Mouse (Mus musculus): ENCODE measurements around the gene E130114P18Rik.

E130114P18Rik gene

GRCm38 (mm10) chr4:97752276-97753010 lies 25.4 kb downstream of the E130114P18Rik start:
- no peak for DNase-seq (ENCODE audit: low read depth, low spot score)

DNA sequence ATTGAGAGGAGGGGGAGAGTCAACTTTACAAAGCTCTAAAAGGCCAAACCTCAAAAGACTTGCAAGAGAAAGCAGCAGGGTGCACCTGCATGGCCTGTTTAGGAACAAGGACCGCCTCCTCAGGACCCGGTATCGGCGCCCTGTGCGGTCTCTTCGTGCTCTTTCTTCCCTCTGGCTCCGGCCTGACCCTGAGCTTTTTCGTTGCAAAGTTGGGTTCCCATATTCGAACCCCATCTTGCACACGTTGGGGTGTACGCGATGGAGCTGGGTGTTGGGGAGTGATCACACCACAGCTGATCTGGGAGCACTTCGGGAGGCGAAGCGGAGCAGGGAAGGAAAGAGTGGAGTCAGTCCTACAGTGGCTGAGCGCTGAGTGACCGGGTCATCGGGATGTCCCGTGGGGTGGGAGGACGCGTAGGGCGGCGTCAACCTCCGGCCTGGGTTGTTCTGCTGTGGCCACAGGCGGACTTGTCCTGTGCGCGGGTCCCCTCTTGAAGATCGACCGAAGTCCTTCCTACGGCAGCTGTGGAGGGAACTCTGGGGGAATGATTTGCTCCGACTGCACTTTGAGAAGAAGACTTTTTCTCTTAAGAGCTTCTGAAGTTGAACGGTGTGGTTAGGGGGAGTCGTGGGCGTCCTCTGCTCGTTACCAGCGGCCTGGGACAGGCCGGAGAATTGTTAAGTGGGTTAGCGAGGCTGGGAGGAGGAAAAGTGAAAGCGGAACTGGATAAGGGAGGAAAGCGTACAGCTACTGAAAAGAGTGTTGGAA lies 26.2 kb downstream of the E130114P18Rik start:
- DNase-seq (ENCODE audit: low read depth, low spot score) = no peak

DNA sequence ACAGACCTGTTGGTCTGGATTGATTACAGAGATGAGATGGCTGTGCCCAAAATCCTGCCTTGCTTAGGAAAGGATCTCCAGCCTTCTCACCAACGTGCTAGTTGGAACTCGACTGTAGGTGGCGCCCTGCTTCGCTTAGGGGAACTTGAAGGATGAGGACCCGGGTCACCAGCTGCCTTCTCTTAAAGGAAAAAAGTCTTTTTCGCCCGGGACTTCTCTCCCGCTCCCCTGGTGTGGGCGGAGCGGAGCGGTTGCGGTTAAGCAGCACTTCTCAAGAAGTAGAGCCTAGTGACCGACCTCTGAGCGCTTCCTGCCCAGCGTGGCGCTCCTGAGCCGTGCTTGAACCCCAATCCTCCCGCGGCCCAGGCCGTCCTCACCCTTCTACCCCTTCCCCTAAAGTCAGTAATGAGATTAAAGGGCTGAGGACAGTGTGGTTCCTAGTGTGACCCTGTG lies 26.8 kb downstream of the E130114P18Rik start:
- peak; percentile 69 for DNase-seq (ENCODE audit: low read depth, low spot score)

DNA sequence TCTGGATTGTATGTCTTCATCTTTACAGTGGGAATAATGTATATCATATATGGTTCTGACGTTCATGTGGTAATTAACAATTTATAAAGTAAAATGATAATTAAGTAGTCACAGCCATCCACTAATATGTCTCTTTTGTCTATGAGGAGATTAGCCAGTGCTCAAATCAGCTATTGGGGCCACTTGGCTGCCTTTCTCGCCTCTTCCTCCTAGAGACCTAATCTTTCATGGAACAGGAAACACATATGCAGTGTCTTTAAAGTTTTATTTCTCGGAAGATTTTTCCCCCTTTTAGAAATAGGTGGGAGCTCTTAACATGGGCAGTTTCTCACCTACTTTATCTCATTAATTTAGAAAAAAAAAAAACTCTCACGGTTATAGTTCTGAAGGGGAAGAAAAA lies 27.5 kb downstream of the E130114P18Rik start:
- no peak for DNase-seq (ENCODE audit: low read depth, low spot score)

DNA sequence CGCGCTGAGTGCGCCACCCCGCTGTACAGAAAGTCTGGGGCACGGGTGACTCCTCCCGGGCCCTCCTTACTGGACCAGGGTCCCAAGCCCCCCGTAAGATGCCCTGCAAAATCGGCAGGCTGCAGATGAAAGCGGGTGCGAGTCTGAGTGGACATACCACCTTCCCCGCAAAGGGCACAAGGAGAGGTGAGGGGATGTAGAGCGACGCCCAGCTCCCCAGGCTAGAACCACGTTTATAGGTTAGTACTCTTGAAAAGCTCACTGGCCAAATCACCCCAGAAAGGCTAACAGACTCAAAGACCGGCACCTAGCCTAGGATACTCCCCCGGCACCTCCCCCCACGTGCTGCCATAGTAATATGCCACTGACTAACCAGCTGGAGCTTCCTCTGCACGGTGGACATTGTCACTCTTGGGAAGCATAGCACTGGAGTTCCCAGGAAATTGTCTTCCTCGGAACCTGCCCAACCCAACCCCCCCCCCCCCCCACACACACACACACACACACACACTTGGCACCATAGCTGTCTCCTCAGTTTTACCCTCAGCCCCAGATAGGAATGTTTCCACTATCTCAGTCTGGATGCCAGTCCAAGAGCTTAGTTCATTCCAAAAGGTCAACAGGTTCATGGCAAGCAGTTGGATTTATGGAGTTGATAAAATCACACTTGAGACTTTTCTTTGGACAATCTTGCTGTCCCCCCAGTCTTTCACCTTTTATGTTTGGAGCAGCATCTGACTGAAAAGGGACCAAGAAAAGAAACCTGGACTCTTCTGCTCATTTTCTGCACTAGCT lies 31.6 kb downstream of the E130114P18Rik start:
- DNase-seq (ENCODE audit: low read depth, low spot score) = no peak

DNA sequence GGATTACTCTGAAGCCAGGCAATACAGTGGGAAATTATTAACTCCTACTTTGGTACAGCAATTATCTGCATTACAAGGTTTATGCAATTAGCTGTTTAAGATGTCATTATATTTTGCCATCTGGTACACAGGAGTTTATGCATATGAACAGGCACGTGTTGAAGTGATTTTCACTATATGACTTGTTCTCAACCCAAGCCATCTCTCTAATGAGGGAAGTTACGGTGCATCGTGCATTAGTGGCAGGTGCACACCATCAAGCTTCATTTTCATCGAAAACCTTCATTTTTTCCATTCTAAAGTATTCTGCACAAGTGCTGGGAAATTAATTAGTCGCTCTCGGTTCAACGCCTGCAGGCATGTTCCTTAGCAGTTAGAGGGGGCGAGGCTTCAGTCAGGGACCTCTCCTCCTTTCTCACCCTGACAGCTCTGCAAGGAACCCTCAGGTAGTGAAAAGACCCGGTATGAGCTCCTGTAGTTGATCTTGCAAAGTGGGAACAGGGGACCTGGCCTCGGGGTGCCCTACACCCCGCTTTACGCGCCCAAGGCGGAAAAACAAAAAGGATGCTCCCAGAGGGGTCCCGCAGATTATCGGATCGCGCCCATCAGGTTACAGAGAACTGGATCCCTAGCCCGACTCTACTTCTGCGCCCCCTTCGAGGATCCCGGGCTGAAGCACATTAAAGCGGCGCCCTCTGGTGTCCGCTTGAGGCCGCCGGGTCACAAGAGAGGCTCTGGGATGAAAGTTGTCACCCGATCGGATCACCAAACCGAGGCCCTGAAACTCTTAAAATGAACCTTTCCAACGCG lies 32.4 kb downstream of the E130114P18Rik start:
- DNase-seq (ENCODE audit: low read depth, low spot score) = no peak

DNA sequence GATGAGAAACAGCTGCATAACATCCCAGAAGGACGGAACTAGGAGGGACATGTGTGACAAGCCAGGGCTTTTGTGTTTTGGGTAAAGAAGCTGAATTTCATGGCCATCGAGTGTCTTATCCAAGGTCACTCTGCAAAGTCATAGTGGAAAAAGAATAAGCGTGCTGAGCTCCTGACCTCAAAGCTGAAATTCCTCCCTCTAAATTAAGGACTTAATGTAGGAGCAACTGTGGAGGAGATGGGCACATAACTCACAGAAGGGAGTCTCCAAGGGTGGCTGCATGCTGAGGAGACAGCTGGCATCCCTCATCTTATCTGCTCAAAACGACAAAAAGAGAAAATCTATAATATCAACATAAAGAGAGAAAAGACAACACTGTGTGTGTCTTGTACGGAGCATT lies 33.9 kb downstream of the E130114P18Rik start:
- DNase-seq (ENCODE audit: low read depth, low spot score) = no peak

- no peak for DNase-seq (ENCODE audit: low read depth, low spot score)
Measured at GRCm38 (mm10) chr4:97733392-97733791, 44.5 kb downstream of the E130114P18Rik start.

DNA sequence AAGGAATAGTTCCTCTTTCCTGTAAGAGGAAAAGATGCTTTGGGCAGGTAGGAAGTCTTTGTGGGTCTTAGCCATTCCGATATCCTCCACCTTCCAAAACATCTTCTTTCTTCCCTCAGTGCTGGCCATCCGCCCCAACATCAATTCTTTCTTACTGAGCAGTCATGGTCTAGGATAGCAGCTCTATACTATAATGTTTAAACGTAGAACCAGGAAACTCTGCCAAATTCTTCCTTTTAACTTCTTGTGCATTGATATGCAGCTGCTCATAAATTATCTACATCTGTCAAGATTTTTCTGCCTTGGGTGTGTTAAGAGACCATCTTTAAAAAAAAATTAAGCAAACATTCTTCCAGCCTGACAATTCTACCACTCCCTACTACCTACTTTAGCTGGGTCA lies 47.5 kb downstream of the E130114P18Rik start:
- DNase-seq (ENCODE audit: low read depth, low spot score) = no peak

- DNase-seq (ENCODE audit: low read depth, low spot score) = no peak
Measured at GRCm38 (mm10) chr4:97729999-97730398, 47.9 kb downstream of the E130114P18Rik start.

GRCm38 (mm10) chr4:97728520-97728919 lies 49.4 kb downstream of the E130114P18Rik start:
- DNase-seq (ENCODE audit: low read depth, low spot score) = no peak

- no peak for DNase-seq (ENCODE audit: low read depth, low spot score)
Measured at GRCm38 (mm10) chr4:97723374-97723773, 54.5 kb downstream of the E130114P18Rik start.

DNA sequence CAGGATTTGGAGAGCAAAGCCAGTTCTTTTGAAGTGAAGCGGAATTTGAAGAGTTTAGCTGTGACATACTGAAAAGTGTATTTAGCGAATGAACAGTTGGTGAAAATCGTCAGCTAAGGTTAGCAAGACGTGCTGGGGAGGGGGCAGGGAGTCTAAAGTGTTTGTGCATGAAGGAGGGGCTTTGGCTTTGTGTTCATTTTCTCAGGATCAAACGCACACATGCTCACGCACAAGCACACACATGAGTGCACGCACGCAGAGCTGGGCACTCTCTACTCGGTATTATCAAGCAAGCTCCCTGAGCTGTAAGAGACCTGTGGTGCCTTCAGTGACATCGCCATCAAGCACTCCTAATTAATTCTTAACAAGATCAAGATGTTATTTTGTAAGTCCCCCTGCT lies 55.2 kb downstream of the E130114P18Rik start:
- no peak for DNase-seq (ENCODE audit: low read depth, low spot score)

- DNase-seq (ENCODE audit: low read depth, low spot score) = no peak
Measured at GRCm38 (mm10) chr4:97714616-97715015, 63.3 kb downstream of the E130114P18Rik start.

DNA sequence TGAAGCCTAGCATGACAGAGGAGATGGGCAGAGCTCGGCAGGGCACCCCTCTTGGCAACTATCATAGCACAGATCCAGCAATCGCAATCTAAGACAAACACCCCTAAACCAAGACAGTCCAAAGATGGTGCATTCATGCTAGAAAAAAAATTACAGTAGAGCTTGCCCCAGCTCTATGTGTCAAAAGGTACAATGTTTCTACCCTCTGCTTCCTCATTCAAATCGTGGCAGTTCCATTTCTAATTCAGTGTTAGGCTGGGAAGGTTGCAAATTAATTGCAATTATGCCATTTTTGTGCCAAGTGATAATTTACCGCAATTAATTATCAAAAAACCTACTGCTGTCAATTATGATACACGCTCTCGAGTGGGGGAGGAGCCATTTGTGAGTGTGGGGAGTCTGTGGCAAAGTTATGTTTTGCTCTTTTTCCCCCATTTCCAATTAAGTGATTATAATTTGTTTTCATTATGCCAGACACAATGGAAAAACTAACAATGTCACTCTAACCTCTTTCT lies 63.7 kb downstream of the E130114P18Rik start:
- no peak for DNase-seq (ENCODE audit: low read depth, low spot score)

DNA sequence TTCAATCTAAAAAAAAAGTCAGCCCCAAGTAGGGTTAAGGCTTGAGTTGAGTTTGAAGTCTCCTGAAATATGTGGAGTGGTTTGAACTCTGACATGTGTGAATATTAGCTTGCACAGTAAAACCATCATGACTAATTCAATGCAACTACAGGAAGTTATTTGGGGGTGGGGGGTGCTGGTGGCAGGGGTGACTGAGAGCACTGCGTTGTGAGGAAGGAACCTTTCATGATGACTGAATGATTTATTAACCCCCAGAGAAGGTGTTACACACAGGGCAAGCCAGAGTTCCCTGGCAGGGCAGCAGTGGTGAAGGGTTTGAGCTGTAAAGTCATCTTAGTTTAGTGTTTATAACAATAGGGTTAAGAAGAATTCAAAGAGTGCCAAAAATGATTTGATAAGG lies 65.3 kb downstream of the E130114P18Rik start:
- DNase-seq (ENCODE audit: low read depth, low spot score) = no peak

GRCm38 (mm10) chr4:97710048-97710765 lies 67.7 kb downstream of the E130114P18Rik start:
- DNase-seq (ENCODE audit: low read depth, low spot score) = no peak

GRCm38 (mm10) chr4:97707373-97708152 lies 70.3 kb downstream of the E130114P18Rik start:
- no peak for DNase-seq (ENCODE audit: low read depth, low spot score)

Data from brain, embryonic 18.5 days (tissue).